Mouse (Mus musculus) testis, adult 2 months (tissue): ENCODE results near the gene Cmss1.

Experiments used
- CTCF ChIP-seq: fragments of 200-500 bp; IDR thresholded peaks from 2 replicates; pipeline ENCODE4 v1.5.1; 2012; ENCODE audit warnings: low read depth, mild to moderate bottlenecking, inconsistent platforms, low read length, moderate library complexity; ENCODE audit not compliant: control insufficient read depth, insufficient read depth, insufficient replicate concordance
- POLR2A ChIP-seq: fragments of 200-500 bp; IDR thresholded peaks from 2 replicates; pipeline ENCODE4 v1.6.1; 2012; ENCODE audit warnings: low read depth, mild to moderate bottlenecking, inconsistent platforms, low read length, moderate library complexity; ENCODE audit not compliant: control insufficient read depth

DNA sequence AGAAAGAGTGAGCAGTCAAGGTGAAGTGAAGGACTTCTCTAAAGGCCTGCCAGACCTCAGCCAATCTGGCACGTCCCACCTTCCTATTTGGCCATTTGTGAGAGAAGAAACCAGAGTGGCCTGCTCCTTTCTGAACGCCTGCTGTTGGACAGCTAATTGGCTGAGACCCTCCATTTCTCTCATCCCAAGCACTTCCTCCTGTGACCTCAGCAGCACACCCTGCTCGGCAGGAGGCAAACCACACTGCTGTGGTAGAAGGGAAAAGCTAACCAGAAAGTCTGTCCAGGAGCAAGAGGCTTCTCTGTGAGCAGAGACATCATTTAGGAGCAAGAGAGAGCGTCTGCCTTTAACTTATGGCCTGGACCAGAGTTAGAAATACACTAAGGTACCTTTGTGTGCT is 289.5 kb downstream of the Cmss1 start:
- no peak for TF ChIP-seq CTCF
- no peak for TF ChIP-seq POLR2A
